Mouse (Mus musculus): Measurements from ENCODE around the gene Robo4. TPM values are rescaled to one million over a fixed set of nuclear protein-coding genes. Genes with fewer than 3 reads are reported as not detected.
A peak's percentile ranks its signal among the peaks of the same experiment; 100 is the strongest.

Robo4 gene
- polyA plus RNA-seq, 2 experiments from 2014 or later, result not detected

- ATAC-seq, result no peak
Observed at GRCm38 (mm10) chr9:37455868-37456267, 54.2 kb downstream of the Robo4 start.

DNA sequence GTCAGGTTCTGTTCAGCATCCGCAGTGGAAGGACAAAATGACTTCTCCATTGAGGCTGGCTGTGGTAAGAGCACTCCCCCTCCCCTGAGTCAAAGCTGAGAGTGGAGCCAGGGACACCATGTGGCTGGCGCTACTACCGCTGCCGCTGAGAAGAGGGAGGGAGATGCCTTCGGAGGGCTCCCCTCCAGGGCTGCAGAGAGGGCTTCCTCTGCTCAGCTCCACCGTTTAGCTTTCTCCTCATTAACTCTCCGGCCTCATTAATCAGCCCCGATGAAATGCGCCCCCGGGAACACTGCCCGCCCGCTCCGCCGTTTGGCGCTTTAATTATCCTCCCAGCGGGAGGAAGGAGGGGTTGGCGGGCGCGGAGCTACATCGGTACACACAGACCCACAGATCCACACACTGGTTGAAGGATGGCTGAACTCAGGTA lies 54.8 kb downstream of the Robo4 start:
- no peak for ATAC-seq

DNA sequence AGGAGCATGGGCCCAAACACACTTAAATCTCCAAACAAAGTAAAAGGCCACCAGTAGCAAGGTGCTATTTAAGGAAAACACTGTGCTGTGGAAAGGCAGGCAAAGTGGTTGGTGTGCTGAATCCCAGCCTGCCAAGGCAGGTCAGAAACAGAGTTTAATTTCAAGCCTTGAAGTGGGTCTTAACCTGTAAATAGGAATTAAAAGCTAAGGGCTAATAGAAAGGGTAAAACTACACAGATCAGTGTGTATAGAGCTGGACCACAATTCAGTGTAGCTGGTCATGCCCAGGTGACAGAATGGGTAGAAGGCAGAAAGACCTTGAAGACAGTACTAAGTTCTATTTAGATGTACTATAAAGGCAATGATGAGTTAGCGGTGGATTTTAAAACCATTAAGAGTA lies 55.5 kb downstream of the Robo4 start:
- no peak for ATAC-seq

- no peak for ATAC-seq
Observed at GRCm38 (mm10) chr9:37459665-37460042, 58.0 kb downstream of the Robo4 start.

DNA sequence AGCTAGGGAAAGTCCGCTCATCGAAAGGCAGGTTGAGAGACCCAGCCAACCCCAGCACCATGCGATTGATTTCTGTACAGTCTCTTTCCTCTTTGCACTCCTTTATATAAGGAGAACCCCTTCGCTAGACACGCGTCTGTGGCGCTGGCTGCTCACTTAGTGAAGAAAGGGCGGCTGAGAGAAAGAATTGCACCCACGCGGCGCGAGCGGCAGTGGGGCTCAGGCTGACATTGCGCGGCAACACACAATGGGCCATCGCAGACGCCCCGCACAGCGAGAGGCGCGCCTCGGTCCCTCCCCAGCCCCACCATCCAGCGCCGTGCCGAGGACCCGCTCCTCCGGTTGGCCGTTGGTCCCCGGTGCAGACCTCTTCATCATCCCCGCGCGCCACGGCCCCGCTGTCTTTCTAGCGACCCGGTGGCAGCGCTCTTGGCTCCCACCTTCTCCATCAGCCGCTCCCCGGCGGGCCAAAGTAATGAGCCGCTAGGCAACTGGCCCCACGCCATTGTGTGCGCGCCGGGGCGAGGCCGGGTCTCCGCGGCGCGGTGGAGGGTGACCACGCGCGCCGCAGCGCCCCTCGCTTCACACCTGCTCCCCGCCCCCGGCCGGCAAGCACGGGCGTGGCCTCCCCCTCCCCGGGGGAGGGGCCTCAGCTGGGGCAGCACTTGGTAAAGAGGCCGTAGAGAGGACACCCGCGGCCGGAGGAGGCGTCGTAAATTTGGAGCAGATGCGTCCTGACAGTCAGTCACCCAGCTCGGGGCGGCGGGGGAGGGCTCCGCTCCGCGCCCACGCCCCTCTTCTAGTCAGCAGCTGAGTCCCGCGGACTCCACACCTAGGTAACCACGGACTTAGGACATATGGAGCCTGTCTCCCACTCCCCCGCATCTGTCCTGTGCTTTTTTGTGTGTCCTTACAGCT lies 58.6 kb downstream of the Robo4 start:
- no peak for ATAC-seq

DNA sequence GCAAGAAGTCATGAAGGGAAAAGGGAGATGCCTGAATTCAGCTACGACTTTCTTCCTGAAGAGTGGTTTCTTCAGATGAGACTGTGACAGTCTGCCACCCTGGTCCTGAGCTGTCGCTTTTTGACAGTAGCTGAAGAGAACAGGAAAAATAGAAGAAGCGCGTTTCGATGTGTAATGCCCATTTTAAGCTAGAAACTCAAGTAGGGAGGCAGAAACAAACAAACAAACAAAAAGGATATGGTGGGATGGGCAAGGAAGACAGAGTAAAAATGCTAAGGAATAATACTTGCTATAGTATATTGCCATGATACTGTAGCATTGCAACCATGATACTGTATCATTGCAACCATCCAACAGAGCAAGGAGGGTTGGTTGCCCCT lies 59.3 kb downstream of the Robo4 start:
- ATAC-seq, result no peak

DNA sequence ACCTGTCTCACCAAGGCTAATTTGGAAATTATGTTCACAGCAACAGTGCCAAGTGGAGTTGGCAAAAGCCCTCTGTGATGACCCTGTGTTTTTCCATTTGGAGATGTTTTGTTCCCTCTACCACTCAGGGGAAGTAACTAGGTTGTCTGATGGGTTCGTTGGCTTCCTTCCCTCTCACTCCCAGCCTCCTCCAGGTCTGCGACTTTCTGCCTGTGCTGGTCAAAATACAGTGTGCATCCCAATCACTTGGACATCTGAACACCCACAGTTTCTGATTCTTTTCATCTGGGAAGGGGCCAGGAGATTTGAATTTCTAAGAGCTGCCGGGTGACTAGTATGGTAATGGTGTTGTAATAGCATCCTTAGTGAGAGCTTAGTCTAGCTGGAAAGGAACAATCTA lies 59.9 kb downstream of the Robo4 start:
- ATAC-seq, result no peak

DNA sequence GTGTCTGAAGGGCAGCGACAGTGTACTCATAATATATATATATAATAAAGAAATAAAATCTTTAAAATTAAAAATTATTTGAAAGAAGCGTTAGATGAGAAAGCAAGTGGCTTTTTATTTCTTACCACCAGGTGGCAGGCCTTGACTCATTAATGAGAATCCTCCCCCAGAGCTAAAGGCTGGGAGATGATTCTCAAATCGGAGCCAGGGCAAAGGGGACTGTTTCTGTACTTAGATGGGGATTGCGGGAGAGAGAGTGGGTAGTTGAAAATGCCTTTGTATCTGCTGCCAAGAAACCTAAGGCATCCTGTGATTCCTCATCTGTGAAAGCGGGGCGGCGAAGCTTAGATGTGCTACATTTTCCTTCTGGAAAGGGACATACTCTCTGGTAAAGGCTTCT lies 61.1 kb downstream of the Robo4 start:
- peak; percentile 68 for ATAC-seq

Other genes with a start within 250 kb of the Robo4 start
- 1 to 10 TPM; 3.1 to 3.2 TPM for gene Tmem218, start 193.7 kb upstream of the Robo4 start, polyA plus RNA-seq (2017; shearing (Covaris generic))
- gene Slc37a2, start 146.2 kb upstream of the Robo4 start, polyA plus RNA-seq (2017; shearing (Covaris generic)), result 1 to 10 TPM; 1.4 to 1.7 TPM
- 1 to 10 TPM; 3.8 to 6.9 TPM for gene Ccdc15, start 53.5 kb upstream of the Robo4 start, polyA plus RNA-seq (2017; shearing (Covaris generic))
- not detected for gene Hepacam, start 34.5 kb upstream of the Robo4 start, polyA plus RNA-seq (2017; shearing (Covaris generic))
- gene Robo3, start 31.3 kb downstream of the Robo4 start, polyA plus RNA-seq (2017; shearing (Covaris generic)), result not detected
- gene Msantd2, start 87.4 kb downstream of the Robo4 start, polyA plus RNA-seq (2017; shearing (Covaris generic)), result 1 to 10 TPM; 7.9 to 9.3 TPM
- gene Esam, start 126.2 kb downstream of the Robo4 start, polyA plus RNA-seq (2017; shearing (Covaris generic)), result under 1 TPM in 1 of 2 experiments, not detected in 1; 0.58 TPM
- gene Vsig2, start 137.4 kb downstream of the Robo4 start, polyA plus RNA-seq (2017; shearing (Covaris generic)), result not detected
- under 1 TPM in 1 of 2 experiments, not detected in 1; 0.33 TPM for gene Nrgn, start 151.0 kb downstream of the Robo4 start, polyA plus RNA-seq (2017; shearing (Covaris generic))
- gene Siae, start 153.8 kb downstream of the Robo4 start, polyA plus RNA-seq (2017; shearing (Covaris generic)), result 10 to 100 TPM in 1 of 2 experiments, 1 to 10 TPM in 1; 9.7 to 13.6 TPM
- 1 to 10 TPM in 1 of 2 experiments, not detected in 1; 1.4 TPM for gene Spa17, start 211.8 kb downstream of the Robo4 start, polyA plus RNA-seq (2017; shearing (Covaris generic))

Data from activated CD4-positive, CD25-positive, alpha-beta regulatory T cell, adult 4 months (primary cell).